Mouse (Mus musculus): ENCODE results near the gene Rpl34. TPM values are rescaled to one million over a fixed set of nuclear protein-coding genes. Genes with fewer than 3 reads are reported as not detected.

Gene Rpl34
- polyA plus RNA-seq, 1 experiment from 2014 or later: 816 TPM

DNA sequence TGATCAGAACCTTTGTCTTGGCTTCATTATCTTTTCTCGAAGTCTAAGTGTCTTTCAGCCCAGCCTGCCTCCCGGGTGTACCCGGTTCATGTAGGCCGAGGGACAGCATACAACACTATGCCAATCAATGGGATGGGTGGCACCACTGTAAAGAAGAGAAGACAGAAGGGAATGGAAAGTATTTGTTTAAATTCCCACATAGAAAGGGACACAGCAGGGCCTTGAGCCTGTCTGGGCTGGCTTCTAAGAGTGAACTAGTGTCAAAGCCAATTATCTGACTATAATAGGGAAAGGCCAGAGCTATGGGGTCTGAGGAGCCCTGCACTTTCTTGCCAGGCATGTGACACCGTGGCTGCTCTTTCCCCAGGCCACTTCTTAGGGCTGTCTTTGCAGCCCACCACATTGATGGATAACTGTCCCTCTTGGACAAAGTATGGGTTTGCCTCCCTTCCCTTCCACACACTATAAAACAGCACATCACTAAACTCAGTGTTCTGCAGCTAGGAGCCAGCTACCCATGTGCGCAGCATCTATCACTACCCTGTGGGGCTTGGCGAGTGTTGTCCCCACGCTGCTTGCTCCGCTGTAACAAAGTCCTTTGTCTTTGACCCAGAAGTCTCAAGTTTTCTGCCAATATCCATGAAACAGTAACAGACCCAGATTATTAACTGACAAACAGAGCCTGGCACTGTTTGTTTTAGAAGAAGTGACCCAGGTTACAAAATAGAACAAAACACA, 45.8 kb downstream of the Rpl34 start:
- Histone ChIP-seq H3K27ac (no peak overlapping the region), H3K4me2 (no peak overlapping the region), H3K9ac (no peak overlapping the region), H3K9me3 (replicated peaks) (no peaks in the 10 kb centered on the region), H3K4me1 (0 out of 2 replicates have a peak, but pooled peaks cover under 1% of the 10 kb centered on the region), H3K4me3 (no peak overlapping the region), H3K27me3 (replicated peaks) (no peaks in the 10 kb centered on the region; the same call in 1 of the 2 replicates), H3K36me3 (no peaks in the 10 kb centered on the region)
- ATAC-seq: no peak
- WGBS (ENCODE audit: insufficient replicate concordance): 80% methylated on average over 9 of the region's 9 CpGs

DNA sequence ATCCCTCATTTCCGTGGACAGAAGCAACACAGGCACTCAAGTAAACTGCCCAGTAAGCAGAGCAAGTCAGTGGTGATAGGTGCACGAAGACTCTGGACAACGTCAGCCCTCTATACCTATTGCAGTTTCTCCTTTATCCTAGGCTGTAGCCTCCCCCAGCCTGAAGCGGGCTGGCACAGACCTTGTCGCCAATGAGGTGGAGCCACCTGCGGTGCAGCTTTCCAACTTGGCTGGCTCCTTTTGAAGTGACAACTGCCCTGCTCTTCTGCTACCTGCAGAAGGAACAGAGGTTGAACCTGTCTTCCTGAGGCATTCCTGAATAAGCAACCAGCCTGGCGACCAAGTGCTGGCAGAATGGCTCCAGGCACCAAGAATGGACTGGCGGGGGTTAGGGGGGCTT, 46.4 kb downstream of the Rpl34 start:
- no peak overlapping the region for H3K4me2 ChIP-seq
- 63% methylated on average over 8 of the region's 8 CpGs for WGBS (ENCODE audit: insufficient replicate concordance)
- no peak overlapping the region for H3K27ac ChIP-seq
- H3K36me3 ChIP-seq: no peaks in the 10 kb centered on the region
- no peak overlapping the region for H3K9ac ChIP-seq
- no peaks in the 10 kb centered on the region for H3K4me1 ChIP-seq
- no peaks in the 10 kb centered on the region; the same call in 1 of the 2 replicates for H3K27me3 ChIP-seq (replicated peaks)
- no peak overlapping the region for H3K4me3 ChIP-seq
- H3K9me3 ChIP-seq (replicated peaks): no peaks in the 10 kb centered on the region
- ATAC-seq: no peak

DNA sequence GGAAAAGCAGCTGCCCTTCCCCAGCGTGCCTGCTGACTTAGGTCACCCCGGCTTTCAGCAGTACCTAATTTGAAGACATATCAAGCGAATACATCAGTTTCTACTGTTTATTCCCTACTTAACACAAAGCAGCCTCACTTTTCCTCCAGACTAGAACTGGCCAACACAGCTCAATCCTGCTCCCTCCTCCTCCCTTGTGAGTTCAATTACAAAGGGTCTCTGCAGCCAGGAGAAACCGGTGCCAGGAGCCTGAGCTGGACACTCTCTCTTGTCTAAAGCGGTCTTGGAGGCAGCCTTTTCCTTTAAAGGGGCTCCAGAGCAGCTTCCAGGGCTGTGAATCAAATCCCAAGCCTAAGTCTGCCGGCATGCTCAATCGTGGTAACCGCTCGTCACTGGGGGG, 48.0 kb downstream of the Rpl34 start:
- no peak for ATAC-seq

GRCm38 (mm10) chr3:130681226-130681625, 49.0 kb downstream of the Rpl34 start:
- Histone ChIP-seq H3K4me1 (no peaks in the 10 kb centered on the region), H3K9ac (no peak overlapping the region), H3K4me2 (no peak overlapping the region), H3K27me3 (replicated peaks) (no peaks in the 10 kb centered on the region), H3K9me3 (replicated peaks) (no peaks in the 10 kb centered on the region), H3K27ac (no peak overlapping the region), H3K4me3 (no peak overlapping the region), H3K36me3 (no peaks in the 10 kb centered on the region)
- 71% methylated on average over 2 of the region's 2 CpGs for WGBS (ENCODE audit: insufficient replicate concordance)
- ATAC-seq: no peak

More for the DNA sequence above, 48.0 kb downstream of the Rpl34 start:
- no peaks in the 10 kb centered on the region for H3K9me3 ChIP-seq (replicated peaks)
- H3K27me3 ChIP-seq (replicated peaks): no peaks in the 10 kb centered on the region
- no peak overlapping the region for H3K9ac ChIP-seq
- H3K36me3 ChIP-seq: no peaks in the 10 kb centered on the region
- H3K4me1 ChIP-seq: no peaks in the 10 kb centered on the region
- no peak overlapping the region for H3K27ac ChIP-seq
- H3K4me3 ChIP-seq: no peak overlapping the region
- no peak overlapping the region for H3K4me2 ChIP-seq
- WGBS (ENCODE audit: insufficient replicate concordance): 77% methylated on average over 9 of the region's 9 CpGs

- ATAC-seq: no peak
- Histone ChIP-seq H3K27ac (no peak overlapping the region), H3K4me2 (no peak overlapping the region), H3K9me3 (replicated peaks) (no peaks in the 10 kb centered on the region), H3K9ac (no peak overlapping the region), H3K4me1 (no peaks in the 10 kb centered on the region), H3K36me3 (no peaks in the 10 kb centered on the region), H3K4me3 (no peak overlapping the region), H3K27me3 (replicated peaks) (no peaks in the 10 kb centered on the region)
- 81% methylated on average over 19 of the region's 19 CpGs for WGBS (ENCODE audit: insufficient replicate concordance)
These were observed 52.3 kb downstream of the Rpl34 start for GRCm38 (mm10) chr3:130677671-130678460.

Other genes starting within 250 kb of the Rpl34 start
- gene Etnppl, start 113.0 kb downstream of the Rpl34 start, polyA plus RNA-seq (2016; fragmentation: Nextera tagmentation; extraction: Ambion mirVana): not detected in 2 replicates
- gene Ostc, start 21.0 kb downstream of the Rpl34 start, polyA plus RNA-seq (2016; fragmentation: Nextera tagmentation; extraction: Ambion mirVana): 215 and 221 TPM in 2 replicates

Measured in liver, embryonic 12.5 days (tissue).